Mouse (Mus musculus): ENCODE results near the gene Asphd1. TPM values are rescaled to one million over a fixed set of nuclear protein-coding genes. Genes with fewer than 3 reads are reported as not detected.

Gene Asphd1
- polyA plus RNA-seq (2012; ENCODE audit: low replicate concordance) = not detected in 2 replicates

DNA sequence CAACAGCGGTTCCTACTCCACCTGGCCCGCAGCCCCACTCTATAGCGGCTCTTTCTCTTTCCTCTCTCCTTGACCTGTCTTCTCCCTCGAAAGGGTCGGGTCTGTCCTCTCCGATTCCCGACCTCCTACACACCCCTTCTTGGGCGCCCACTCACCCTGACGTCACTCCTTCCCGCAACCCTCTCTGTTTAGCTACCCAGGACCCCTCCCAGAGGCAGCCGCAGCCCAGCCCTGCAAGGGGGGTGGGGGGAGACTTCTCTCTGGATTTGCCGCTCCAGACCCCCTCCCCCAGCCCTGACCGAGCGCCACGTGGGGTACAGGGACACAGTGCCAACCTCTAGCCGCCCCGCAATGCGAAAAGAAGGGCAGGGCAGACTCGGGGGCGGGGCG, at the start of gene Asphd1:
Gene Asphd1 (minus strand): TSS at position 180 of the 390 bp plus-strand sequence.

DNA sequence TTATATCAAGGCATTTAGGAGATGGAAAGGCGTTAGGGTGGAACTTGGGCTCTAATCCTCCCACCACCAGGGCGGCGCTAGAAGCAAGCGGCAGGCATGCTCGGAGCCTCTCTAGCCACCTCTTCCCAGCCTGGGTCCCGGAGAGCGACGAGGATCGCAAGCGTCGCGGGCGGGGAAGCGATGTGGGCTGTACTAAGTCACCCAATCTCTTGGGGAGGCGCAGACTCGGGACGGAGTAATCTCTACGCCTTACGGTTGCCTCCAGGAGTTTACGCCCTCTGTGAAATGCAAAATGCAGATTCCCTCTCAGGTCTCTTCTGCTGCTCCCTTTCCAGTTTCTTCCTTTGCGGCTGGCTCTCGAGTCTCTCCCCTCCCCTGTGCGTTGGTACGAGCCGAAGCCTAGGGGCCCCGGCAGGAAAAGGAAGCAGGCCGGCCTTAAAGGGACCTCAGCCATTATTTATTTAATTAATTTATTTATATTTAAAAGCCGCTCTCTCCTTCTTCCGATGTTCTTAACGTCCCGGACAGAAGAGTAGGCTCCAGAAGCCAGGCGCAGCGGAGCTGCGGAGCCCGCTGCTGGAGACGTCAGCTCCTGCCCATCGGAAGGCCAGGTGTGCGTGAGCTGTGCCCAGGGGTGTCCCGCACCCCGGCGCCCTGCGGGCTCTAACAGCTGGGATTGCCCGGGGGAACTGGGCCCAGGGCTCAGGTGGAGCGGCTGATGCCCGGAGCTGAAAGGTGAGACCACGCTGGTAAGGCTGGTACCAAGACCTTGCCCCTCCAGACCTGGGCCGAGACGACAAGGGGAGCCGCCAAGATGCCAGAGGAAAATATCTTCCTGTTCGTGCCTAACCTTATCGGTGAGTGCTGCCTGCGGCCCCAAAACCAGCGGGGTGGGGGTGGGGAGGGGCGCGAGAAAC, 26.8 kb upstream of the Asphd1 start, which contains the start of gene Cdiptos:
Gene Cdiptos (minus strand): TSS at position 149 of the 917 bp plus-strand sequence.

GRCm38 (mm10) chr7:126975893-126975949, 26.3 kb upstream of the Asphd1 start, which contains the start of gene Cdipt:
Cdipt (plus strand) TSS chr7:126975914.

DNA sequence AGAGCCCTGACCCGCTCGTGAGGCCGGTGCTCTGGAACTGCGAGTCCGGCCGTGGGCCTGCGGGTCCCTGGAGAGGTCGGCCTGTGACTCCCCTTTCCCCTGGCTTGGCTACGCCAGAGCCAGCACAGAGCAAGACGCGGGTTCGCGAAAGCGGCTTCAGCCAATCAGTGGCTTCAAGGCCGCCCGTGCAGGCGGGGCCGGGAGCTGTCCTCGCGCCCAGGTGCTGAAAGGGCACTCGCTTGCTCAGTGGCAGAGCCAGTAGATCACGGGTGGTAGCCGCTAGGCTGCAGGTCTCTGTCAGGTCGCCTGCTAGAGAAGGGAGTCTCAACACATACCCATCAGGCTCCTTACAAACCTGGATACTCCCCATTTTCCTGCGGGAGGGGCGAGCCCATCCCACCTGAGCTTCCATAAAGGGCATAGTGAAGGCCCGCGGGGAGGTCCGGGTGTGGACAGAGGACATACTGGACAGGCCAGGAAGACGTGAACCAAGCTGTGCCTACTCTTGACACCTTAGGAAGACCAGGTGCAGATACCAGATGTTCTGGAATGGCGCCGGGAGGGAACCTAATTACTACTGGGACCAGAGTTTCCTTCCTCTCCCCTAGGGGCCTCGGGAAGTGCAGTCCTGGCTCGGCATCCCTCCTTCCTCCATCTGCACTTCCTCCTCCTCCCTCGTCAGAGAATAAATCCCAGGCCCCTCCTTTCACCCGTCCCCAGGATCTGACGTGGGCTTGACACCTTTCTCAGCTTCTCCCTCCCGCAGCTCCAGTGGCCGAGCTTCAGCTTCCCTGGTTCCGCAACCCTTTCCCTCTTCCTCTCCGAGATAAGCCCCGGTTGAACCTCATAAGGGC, 638 bp upstream of the Asphd1 start, which contains the start of gene Sez6l2:
Gene Sez6l2 (plus strand): TSS at position 771 of the 854 bp plus-strand sequence.

GRCm38 (mm10) chr7:126928384-126929037, 20.9 kb downstream of the Asphd1 start, which contains the start of gene Kctd13:
Kctd13 (plus strand) TSS chr7:126928879.

DNA sequence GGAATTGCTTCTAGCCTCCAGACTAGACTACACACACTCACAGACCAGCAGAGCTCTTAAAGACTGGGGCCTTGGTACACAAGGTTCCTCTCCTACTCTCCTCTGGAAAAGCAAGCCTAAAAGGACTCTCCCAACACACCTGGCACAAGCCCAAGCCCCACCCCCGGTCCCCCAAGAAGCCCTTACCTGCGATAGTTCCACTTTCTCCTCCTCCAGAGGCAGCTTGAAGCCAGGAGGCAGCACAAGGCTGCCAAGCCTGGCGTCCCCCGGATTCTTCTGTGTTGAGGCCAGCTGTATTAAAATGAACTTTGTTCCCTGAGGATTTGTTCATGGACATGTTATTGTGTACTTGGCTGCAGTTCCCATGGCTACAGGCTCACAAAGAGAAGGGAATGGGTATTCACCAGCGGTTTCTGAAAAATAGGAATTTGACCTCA, 26.7 kb downstream of the Asphd1 start, which contains the start of gene Tmem219:
Gene Tmem219 (minus strand): TSS at position 294 of the 437 bp plus-strand sequence.

Other genes starting within 250 kb of the Asphd1 start
- gene Coro1a, start 241.8 kb downstream of the Asphd1 start, polyA plus RNA-seq (2012; ENCODE audit: low replicate concordance) = 2,019 and 2,208 TPM in 2 replicates
- gene Mapk3, start 190.0 kb downstream of the Asphd1 start, polyA plus RNA-seq (2012; ENCODE audit: low replicate concordance) = 116 and 131 TPM in 2 replicates
- 2.9 and 4.6 TPM in 2 replicates for gene Gdpd3, start 183.2 kb downstream of the Asphd1 start, polyA plus RNA-seq (2012; ENCODE audit: low replicate concordance)
- 614 and 1,558 TPM in 2 replicates for gene Ypel3, start 172.6 kb downstream of the Asphd1 start, polyA plus RNA-seq (2012; ENCODE audit: low replicate concordance)
- gene Tbx6, start 168.1 kb downstream of the Asphd1 start, polyA plus RNA-seq (2012; ENCODE audit: low replicate concordance) = 20.6 and 32.8 TPM in 2 replicates
- gene Ppp4c, start 157.1 kb downstream of the Asphd1 start, polyA plus RNA-seq (2012; ENCODE audit: low replicate concordance) = 144 and 186 TPM in 2 replicates
- 0.18 TPM in 1 of 2 replicates, not detected in the other for gene Fam57b, start 151.9 kb downstream of the Asphd1 start, polyA plus RNA-seq (2012; ENCODE audit: low replicate concordance)
- gene 4930451I11Rik, start 117.9 kb downstream of the Asphd1 start, polyA plus RNA-seq (2012; ENCODE audit: low replicate concordance) = not detected in 2 replicates
- gene Doc2a, start 102.2 kb downstream of the Asphd1 start, polyA plus RNA-seq (2012; ENCODE audit: low replicate concordance) = not detected in 2 replicates
- gene Hirip3, start 87.6 kb downstream of the Asphd1 start, polyA plus RNA-seq (2012; ENCODE audit: low replicate concordance) = 46.3 and 48.6 TPM in 2 replicates
- gene Ino80e, start 87.2 kb downstream of the Asphd1 start, polyA plus RNA-seq (2012; ENCODE audit: low replicate concordance) = 411 and 521 TPM in 2 replicates
- gene Taok2, start 64.9 kb downstream of the Asphd1 start, polyA plus RNA-seq (2012; ENCODE audit: low replicate concordance) = 190 and 438 TPM in 2 replicates
- gene Tmem219, start 26.7 kb downstream of the Asphd1 start, polyA plus RNA-seq (2012; ENCODE audit: low replicate concordance) = 94.2 and 130 TPM in 2 replicates
- gene Kctd13, start 20.7 kb downstream of the Asphd1 start, polyA plus RNA-seq (2012; ENCODE audit: low replicate concordance) = 30.5 and 84.4 TPM in 2 replicates
- gene Sez6l2, start 981 bp upstream of the Asphd1 start, polyA plus RNA-seq (2012; ENCODE audit: low replicate concordance) = 2.3 and 3.7 TPM in 2 replicates
- 122 and 191 TPM in 2 replicates for gene Cdipt, start 26.3 kb upstream of the Asphd1 start, polyA plus RNA-seq (2012; ENCODE audit: low replicate concordance)
- gene Cdiptos, start 26.5 kb upstream of the Asphd1 start, polyA plus RNA-seq (2012; ENCODE audit: low replicate concordance) = 0.29 and 0.57 TPM in 2 replicates
- gene Mvp, start 65.0 kb upstream of the Asphd1 start, polyA plus RNA-seq (2012; ENCODE audit: low replicate concordance) = 41.4 and 44.2 TPM in 2 replicates
- 2.3 and 8.3 TPM in 2 replicates for gene Pagr1b, start 66.9 kb upstream of the Asphd1 start, polyA plus RNA-seq (2012; ENCODE audit: low replicate concordance)
- 4.2 and 54.7 TPM in 2 replicates for gene Pagr1a, start 67.8 kb upstream of the Asphd1 start, polyA plus RNA-seq (2012; ENCODE audit: low replicate concordance)
- 120 and 325 TPM in 2 replicates for gene Gm42742, start 71.5 kb upstream of the Asphd1 start, polyA plus RNA-seq (2012; ENCODE audit: low replicate concordance)
- 1.7 and 5.9 TPM in 2 replicates for gene Prrt2, start 71.6 kb upstream of the Asphd1 start, polyA plus RNA-seq (2012; ENCODE audit: low replicate concordance)
- 317 and 823 TPM in 2 replicates for gene Maz, start 77.5 kb upstream of the Asphd1 start, polyA plus RNA-seq (2012; ENCODE audit: low replicate concordance)
- 2.6 and 9.1 TPM in 2 replicates for gene Kif22, start 92.9 kb upstream of the Asphd1 start, polyA plus RNA-seq (2012; ENCODE audit: low replicate concordance)
- 0.27 TPM in 1 of 2 replicates, not detected in the other for gene Zg16, start 137.7 kb upstream of the Asphd1 start, polyA plus RNA-seq (2012; ENCODE audit: low replicate concordance)
- gene AI467606, start 141.8 kb upstream of the Asphd1 start, polyA plus RNA-seq (2012; ENCODE audit: low replicate concordance) = 271 and 357 TPM in 2 replicates
- gene Qprt, start 172.6 kb upstream of the Asphd1 start, polyA plus RNA-seq (2012; ENCODE audit: low replicate concordance) = 5.7 and 7.0 TPM in 2 replicates
- 81.8 and 125 TPM in 2 replicates for gene Spn, start 188.2 kb upstream of the Asphd1 start, polyA plus RNA-seq (2012; ENCODE audit: low replicate concordance)
- gene Cd2bp2, start 246.5 kb upstream of the Asphd1 start, polyA plus RNA-seq (2012; ENCODE audit: low replicate concordance) = 63.2 and 81.0 TPM in 2 replicates

All from hematopoietic multipotent progenitor cell, adult 10-12 weeks (in vitro differentiated cells).